Mouse (Mus musculus) liver, postnatal 0 days (tissue): ENCODE measurements around the gene Mrpl45.

Experiments used
- CTCF ChIP-seq: sonication (generic); IDR thresholded peaks from 2 replicates; pipeline ENCODE4 v1.5.1; 2016; ENCODE audit warnings: antibody characterized with exemption, low read depth
- EP300 ChIP-seq: IDR thresholded peaks from 2 replicates; pipeline ENCODE4 v1.6.1; 2016; ENCODE audit warnings: antibody characterized with exemption, low read depth, mild to moderate bottlenecking

DNA sequence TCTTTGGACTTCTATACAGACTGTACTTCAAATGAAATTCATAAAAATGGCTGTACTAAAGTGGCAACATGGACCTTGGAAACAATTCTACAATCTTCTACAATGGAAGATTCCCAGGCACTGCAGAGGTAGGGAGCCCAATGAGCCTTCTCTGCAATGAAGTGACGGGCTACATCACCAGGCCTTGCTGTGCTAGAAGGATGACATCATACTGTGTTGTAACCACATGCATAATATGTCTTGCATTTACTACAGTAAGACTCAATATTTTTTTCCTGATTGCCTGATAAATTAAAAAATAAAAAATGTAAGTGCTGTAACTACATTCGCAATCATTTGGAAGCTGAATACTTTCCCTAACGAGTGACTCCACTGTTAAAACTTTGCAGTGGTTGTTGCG lies 42.7 kb upstream of the Mrpl45 start:
- TF ChIP-seq CTCF: no peak
- TF ChIP-seq EP300: no peak
